Mouse (Mus musculus): ENCODE data around the gene Asna1.

GRCm38 (mm10) chr8:85074167-85074566, 49.1 kb upstream of the Asna1 start:
- TF ChIP-seq CTCF (IDR thresholded peaks at IDR 0.05; ENCODE audit: low read depth, low read length) = no peak
- no peak for TF ChIP-seq POLR2AphosphoS5 (IDR thresholded peaks at IDR 0.05; ENCODE audit: insufficient replicate concordance, low read depth, low read length)

Data from G1E (cell line).